Mouse (Mus musculus) adrenal gland, adult (tissue): ENCODE data around the gene Dgki.

ENCODE experiments used
- DNase-seq, 2 experiments: peaks; one replicate each; pipeline ENCODE4 v3.0.0; 2022 to 2023; ENCODE audit warnings: low spot score in 1 of 2; ENCODE audit not compliant: inconsistent age in 2 of 2

The Dgki gene

GRCm38 (mm10) chr6:37297744-37298482, 2.1 kb downstream of the Dgki start:
- DNase-seq: no peak

- no peak for DNase-seq
These were observed 7.9 kb downstream of the Dgki start for GRCm38 (mm10) chr6:37292068-37292467.

GRCm38 (mm10) chr6:37291171-37291570, 8.8 kb downstream of the Dgki start:
- DNase-seq: no peak

DNA sequence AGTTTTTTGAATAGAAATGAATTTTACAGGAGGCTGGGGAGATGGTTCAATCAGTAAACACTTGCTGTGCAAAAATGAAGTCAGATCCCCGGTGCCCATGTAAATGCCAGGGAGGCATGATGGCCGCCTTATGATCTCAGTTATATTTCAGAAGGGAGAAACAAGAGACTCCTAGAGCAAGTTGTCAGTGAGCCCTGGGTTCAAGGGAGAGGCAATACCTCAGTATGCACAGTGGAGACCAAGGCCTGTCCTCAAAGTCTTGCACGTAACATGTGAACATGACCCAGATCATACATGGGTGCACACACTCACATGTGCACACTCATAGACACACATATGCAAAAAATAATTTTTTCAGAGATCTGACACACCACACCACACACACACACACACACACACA, 9.3 kb downstream of the Dgki start:
- DNase-seq: no peak

DNA sequence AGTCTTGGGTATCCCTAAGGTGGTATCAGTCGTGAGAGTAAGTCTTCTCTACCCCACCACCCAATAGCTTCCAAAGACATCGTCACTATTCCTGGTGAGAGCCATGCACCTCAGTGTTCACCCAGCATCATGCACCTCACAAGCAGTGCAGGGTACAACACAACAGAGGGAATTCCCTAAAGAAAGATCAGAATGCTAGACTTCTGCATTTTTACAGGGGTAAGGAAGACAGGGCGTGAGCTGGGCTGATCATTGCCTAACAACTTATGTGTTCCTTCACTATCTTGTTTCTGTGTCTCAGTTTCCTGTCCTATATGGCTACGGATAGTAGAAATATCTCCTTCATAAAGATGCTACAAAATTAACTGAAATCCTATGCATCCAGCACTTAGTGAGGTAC, 13.8 kb downstream of the Dgki start:
- no peak for DNase-seq

- DNase-seq: no peak
These were observed 15.1 kb downstream of the Dgki start for GRCm38 (mm10) chr6:37284879-37285278.

- peak in 1 of 2 experiments; percentile 75 for DNase-seq
These were observed 16.6 kb downstream of the Dgki start for GRCm38 (mm10) chr6:37283336-37283735.

DNA sequence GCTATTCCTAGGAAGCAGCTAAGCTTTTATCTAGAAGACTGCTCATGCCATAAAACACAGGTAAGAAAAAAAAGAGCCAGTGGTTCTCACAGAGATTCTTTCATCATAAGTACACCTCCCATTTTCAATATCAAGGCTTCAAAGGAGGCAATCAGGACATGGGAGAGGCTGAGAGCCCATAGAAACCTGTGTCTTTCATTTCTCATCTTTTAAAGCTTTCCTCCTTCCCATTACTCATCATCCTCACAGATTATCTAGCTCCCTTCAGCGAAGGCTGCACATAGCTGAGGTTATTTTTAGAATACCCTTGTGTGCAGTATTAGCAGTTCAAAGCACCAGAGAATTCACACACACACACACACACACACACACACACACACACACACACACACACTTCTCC, 17.3 kb downstream of the Dgki start:
- peak in 1 of 2 experiments; percentile 52 for DNase-seq

- DNase-seq: peak; percentile 50 to 82
These were observed 22.9 kb downstream of the Dgki start for GRCm38 (mm10) chr6:37276834-37277715.

GRCm38 (mm10) chr6:37276181-37276580, 23.8 kb downstream of the Dgki start:
- DNase-seq: no peak

DNA sequence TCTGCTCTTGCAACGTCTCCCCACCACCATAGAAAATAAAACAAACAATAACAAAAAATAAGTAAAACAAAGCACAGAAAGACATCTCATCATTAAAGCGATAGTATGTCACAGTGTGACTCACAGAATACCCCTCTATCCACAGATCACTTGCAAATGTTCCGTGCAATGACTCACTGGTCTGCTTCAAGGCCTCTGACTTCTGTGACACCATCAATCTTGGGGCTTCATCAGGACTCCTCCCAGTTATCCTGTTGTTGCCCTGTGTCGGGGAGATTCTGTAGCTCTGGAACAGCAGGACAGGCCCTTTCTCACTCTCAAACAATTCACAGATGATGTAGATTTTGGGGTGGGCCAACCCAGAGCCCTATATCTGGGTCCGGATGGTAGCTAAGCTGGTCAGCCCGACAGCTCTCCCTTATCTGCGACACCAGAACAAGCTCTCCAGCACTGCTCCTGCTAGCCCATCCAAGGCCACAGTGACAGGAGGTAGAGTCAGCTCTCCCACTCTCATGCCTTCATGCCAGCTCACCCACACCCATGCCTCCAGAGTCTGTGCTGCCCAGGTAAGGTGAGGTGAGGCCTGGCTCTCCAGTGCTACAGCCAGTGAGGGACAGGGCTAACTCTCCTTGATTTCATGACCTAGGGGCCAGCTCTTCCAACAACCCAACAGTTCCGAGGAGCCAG, 28.9 kb downstream of the Dgki start:
- peak; percentile 82 to 94 for DNase-seq

DNA sequence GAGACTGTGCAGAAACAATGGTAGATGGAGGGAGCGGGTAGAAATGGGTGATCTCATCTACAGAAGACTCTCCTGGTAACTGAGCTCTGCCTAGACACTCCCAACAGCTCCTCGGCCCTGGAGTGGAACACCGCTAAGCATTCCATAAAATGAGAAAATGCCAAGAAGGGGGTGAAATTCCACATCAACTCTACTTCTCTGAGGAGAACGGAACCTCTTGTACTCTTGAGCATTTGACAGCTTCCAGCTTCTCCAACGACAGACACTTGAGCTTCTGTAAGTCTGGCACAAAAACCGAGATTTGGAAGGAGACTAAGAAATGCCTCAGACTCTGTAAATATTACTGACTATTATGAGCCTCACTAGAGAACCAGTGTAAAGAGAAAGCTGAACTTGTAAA, 31.4 kb downstream of the Dgki start:
- DNase-seq: no peak

DNA sequence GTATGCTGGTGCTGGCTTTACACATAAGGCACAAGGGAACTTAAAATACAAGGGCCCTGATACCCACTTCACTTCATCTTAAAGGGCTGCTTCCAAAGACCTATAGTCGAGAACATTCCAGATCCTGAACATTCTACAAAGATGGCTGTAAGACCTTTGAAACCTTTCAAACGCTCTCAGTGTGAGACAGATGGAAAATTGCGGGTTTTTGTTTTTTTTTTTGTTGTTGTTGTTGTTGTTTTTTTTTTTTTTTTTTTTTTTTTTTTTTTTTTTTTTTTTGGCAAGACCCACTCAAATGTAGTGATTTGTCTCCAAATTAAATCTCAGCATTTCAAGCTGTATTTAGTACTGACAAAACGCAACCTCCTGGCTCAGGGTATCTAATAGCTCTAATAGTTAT, 32.0 kb downstream of the Dgki start:
- no peak for DNase-seq

GRCm38 (mm10) chr6:37262486-37262885, 37.5 kb downstream of the Dgki start:
- DNase-seq: no peak

DNA sequence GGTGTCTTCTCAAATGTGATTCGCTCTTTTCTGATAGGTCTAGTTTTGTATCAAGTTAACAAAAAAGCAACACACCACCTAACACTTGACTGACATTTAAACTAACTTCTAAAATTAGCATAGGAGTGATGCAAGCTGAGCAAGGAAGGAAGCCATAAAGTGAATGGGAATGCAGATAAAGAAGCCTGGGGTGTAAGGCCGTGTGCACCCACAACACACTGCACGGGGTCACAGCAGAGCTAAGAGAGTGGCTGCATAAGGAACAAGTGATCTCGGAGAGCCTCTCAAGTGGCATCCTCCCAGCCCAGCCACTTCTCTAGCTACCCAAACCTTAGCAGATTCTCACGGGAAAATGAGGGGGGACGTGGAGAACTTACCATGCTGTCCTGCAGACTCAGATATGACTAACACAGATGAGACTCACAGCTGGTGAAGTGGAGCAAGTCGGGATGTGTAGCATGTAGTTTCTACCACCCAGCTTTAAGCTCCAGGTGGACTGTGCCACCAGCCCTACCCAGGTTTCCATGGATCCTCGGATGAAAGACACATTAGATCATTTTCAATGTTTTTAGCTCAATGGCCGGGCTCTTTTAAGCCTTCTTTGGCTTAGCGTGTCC, 38.6 kb downstream of the Dgki start:
- no peak for DNase-seq

DNA sequence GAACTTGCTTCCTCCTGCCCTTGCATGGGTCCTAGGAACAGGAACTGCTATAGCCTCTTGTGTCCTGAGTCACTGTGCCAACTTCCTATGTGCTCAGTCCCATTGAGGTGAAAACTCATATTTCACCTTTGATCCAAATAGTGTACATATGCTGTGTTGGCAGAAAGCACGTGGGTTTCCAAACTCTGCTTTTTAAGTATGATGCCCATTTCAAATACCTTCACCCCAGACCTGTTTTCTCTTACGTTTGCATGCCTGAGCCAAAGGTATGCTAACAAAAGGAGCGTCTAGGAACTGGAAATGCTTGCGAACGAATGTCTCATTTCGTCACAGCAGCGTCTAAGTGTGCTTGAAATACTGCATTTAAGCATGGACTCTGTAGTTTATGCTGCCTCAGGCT, 41.3 kb downstream of the Dgki start:
- DNase-seq: no peak

- no peak for DNase-seq
These were observed 45.8 kb downstream of the Dgki start for GRCm38 (mm10) chr6:37254144-37254543.

DNA sequence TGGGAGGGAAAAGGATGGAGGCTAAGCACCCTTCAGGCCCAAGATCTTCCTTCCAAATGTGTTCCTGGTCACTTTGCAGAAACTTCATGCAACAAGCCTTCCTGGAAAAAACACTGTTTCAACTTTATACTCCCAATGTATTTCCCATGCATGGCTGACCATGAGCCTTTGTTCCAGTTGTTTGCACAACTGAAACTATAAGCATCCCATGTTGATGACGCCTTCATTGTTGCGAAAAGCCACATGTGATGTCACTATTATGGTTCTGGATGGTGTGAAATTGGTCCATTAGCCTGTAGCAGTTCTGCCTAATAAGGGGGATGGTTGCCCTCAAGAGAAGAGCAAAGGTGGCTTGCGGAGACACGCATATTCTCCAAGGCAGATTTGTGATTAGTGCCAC, 47.4 kb downstream of the Dgki start:
- DNase-seq: no peak

GRCm38 (mm10) chr6:37250671-37251070, 49.3 kb downstream of the Dgki start:
- no peak for DNase-seq

DNA sequence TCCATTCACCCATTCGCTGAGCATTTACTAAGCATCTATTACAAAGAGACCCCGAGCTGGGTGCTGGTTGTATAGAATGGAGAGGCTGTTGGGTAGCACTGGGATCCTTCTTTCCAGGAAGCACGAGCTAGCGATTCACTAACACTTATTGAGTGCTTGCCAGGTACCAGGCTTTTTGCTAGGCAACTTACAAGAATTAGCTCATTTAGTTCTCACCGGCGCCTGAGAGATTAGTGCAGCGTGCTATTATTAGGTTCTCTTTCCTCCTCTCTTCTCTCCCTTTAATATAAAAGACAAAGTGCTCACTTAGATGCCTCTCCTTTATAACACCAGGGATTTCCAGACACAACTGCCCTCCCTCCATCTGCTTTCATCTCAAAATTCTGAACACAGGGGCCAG, 54.2 kb downstream of the Dgki start:
- DNase-seq: no peak

GRCm38 (mm10) chr6:37244074-37244473, 55.9 kb downstream of the Dgki start:
- no peak for DNase-seq
